In genomic region chr17:4972261-4972660, GRCm38 (mm10) we compare ENCODE assay signal across 23 mouse cellular contexts. TPM values are rescaled to one million over a fixed set of nuclear protein-coding genes. Genes with fewer than 3 reads are reported as not detected.
A peak's percentile ranks its signal among the peaks of the same experiment; 100 is the strongest.
DNase-seq lines count a peak whose midpoint lies in the region; ATAC-seq and TF ChIP-seq lines count a peak whose summit lies in the region.
"Had no signal": no experiment of that assay in that cellular context is flagged by ENCODE, and none has a peak within 500 bp of the region (broad histone marks: within the 10 kb centered on the region; RNA-seq: fewer than 3 reads in every experiment).

No protein-coding gene starts in this region.

- H3K9ac ChIP-seq in forebrain, embryonic 14.5 days (ENCODE audit: low read length), result no peak overlapping the region
- H3K9ac ChIP-seq in forebrain, postnatal 0 days, result no peak overlapping the region
- H3K9ac ChIP-seq in midbrain, embryonic 14.5 days (replicated peaks; ENCODE audit: low read length), result no peak overlapping the region

- no peak overlapping the region for H3K4me3 ChIP-seq in forebrain, embryonic 14.5 days (ENCODE audit: low read depth, low read length)
- H3K4me3 ChIP-seq in forebrain, postnatal 0 days (ENCODE audit: low read depth, low read length), result no peak overlapping the region
- H3K4me3 ChIP-seq in midbrain, embryonic 14.5 days (replicated peaks; ENCODE audit: low read depth, low read length), result no peak overlapping the region
- no peak overlapping the region for H3K4me3 ChIP-seq in midbrain, embryonic 10.5 days

- ATAC-seq in forebrain, embryonic 14.5 days, result no peak
- ATAC-seq in forebrain, postnatal 0 days, result no peak
- no peak for ATAC-seq in midbrain, embryonic 14.5 days (ENCODE audit: low FRiP score, low TSS enrichment)
- ATAC-seq: activated CD4-positive, CD25-positive, alpha-beta regulatory T cell, adult 4 months; CD4-positive, CD25-positive, alpha-beta regulatory T cell, adult 4 months; Patski had no signal

- H3K27ac ChIP-seq in forebrain, embryonic 14.5 days (ENCODE audit: low read depth, low read length), result no peak overlapping the region
- no peak overlapping the region for H3K27ac ChIP-seq in forebrain, postnatal 0 days (ENCODE audit: low read depth, low read length)
- H3K27ac ChIP-seq in midbrain, embryonic 14.5 days (replicated peaks; ENCODE audit: low read depth, low read length), result no peak overlapping the region
- no peak overlapping the region for H3K27ac ChIP-seq in midbrain, embryonic 10.5 days (replicated peaks)

- H3K9me3 ChIP-seq in forebrain, embryonic 14.5 days (replicated peaks; ENCODE audit: control insufficient read depth, low read length), result no peaks in the 10 kb centered on the region
- H3K9me3 ChIP-seq in forebrain, postnatal 0 days (ENCODE audit: low read length), result no peaks in the 10 kb centered on the region
- H3K9me3 ChIP-seq in midbrain, embryonic 14.5 days (ENCODE audit: control insufficient read depth, low read length), result no peaks in the 10 kb centered on the region
- peaks cover 6% of the 10 kb centered on the region; the same call in 1 of the 2 replicates for H3K9me3 ChIP-seq in midbrain, embryonic 10.5 days (replicated peaks)
- H3K9me3 ChIP-seq: G1E had no signal

- no peak for TF ChIP-seq POLR2A in brain, embryonic 14.5 days (IDR thresholded peaks at IDR 0.05; ENCODE audit: borderline replicate concordance, extremely low read depth, insufficient read depth, insufficient read length, poor library complexity, severe bottlenecking)

- TF ChIP-seq CTCF in forebrain, postnatal 0 days (IDR thresholded peaks at IDR 0.05; ENCODE audit: low read depth), result no peak
- TF ChIP-seq CTCF in brain, embryonic 14.5 days (IDR thresholded peaks at IDR 0.05; ENCODE audit: borderline replicate concordance, extremely low read depth, insufficient read depth, insufficient read length), result no peak

- no peaks in the 10 kb centered on the region for H3K27me3 ChIP-seq in forebrain, embryonic 14.5 days (replicated peaks; ENCODE audit: control insufficient read depth, insufficient read depth, low read length)
- H3K27me3 ChIP-seq in forebrain, postnatal 0 days (ENCODE audit: insufficient read depth, low read length), result no peaks in the 10 kb centered on the region
- no peaks in the 10 kb centered on the region for H3K27me3 ChIP-seq in midbrain, embryonic 14.5 days (ENCODE audit: control insufficient read depth, insufficient read depth, low read length)
- H3K27me3 ChIP-seq in midbrain, embryonic 10.5 days (ENCODE audit: low read depth, poor library complexity, severe bottlenecking), result no peaks in the 10 kb centered on the region
- H3K27me3 ChIP-seq: CH12.LX, Patski had no signal

- no peak overlapping the region for H3K4me2 ChIP-seq in forebrain, embryonic 14.5 days (ENCODE audit: low read length)
- no peak overlapping the region for H3K4me2 ChIP-seq in forebrain, postnatal 0 days (ENCODE audit: low read depth)
- H3K4me2 ChIP-seq in midbrain, embryonic 14.5 days (ENCODE audit: low read length), result no peak overlapping the region

- no peaks in the 10 kb centered on the region for H3K4me1 ChIP-seq in forebrain, embryonic 14.5 days (ENCODE audit: control insufficient read depth, insufficient read depth, low read length)
- H3K4me1 ChIP-seq in forebrain, postnatal 0 days (ENCODE audit: insufficient read depth), result no peaks in the 10 kb centered on the region
- H3K4me1 ChIP-seq in midbrain, embryonic 14.5 days (ENCODE audit: control insufficient read depth, insufficient read depth, low read length), result no peaks in the 10 kb centered on the region
- no peaks in the 10 kb centered on the region for H3K4me1 ChIP-seq in midbrain, embryonic 10.5 days

- WGBS in forebrain, embryonic 14.5 days, result 43% methylated on average over 6 of the region's 6 CpGs
- 46% methylated on average over 6 of the region's 6 CpGs for WGBS in forebrain, postnatal 0 days
- WGBS in midbrain, embryonic 14.5 days, result 50% methylated on average over 6 of the region's 6 CpGs
- whole genome bisulfite sequencing in midbrain, embryonic 10.5 days, result 75% methylated on average over 6 of the region's 6 CpGs

- intact Hi-C loops in heart, postnatal 14 days (cut with DNase I), result no loop called here

- H3K36me3 ChIP-seq in forebrain, embryonic 14.5 days (ENCODE audit: control insufficient read depth, insufficient read depth, low read length), result no peaks in the 10 kb centered on the region
- H3K36me3 ChIP-seq in forebrain, postnatal 0 days (ENCODE audit: insufficient read depth), result no peaks in the 10 kb centered on the region
- no peaks in the 10 kb centered on the region for H3K36me3 ChIP-seq in midbrain, embryonic 14.5 days (ENCODE audit: control insufficient read depth, insufficient read depth, low read length)
- no peaks in the 10 kb centered on the region for H3K36me3 ChIP-seq in midbrain, embryonic 10.5 days
- H3K36me3 ChIP-seq: G1E had no signal

- peak; percentile 20 for DNase-seq in forebrain, embryonic 14.5 days (ENCODE audit: low spot score)
- no peak for DNase-seq in forebrain, postnatal 0 days
- peak; percentile 55 for DNase-seq in heart, adult 11 months
- DNase-seq in heart, postnatal 14 days, result no peak
- peak; percentile 35 for DNase-seq in midbrain, embryonic 14.5 days
- no peak for DNase-seq in midbrain, embryonic 10.5 days (ENCODE audit: low spot score)
- DNase-seq in brain, embryonic 14.5 days (ENCODE audit: low read depth), result peak; percentile 54
- no peak for DNase-seq in B cell, adult 2 months
- DNase-seq: adrenal gland, adult 2 months; adrenal gland, adult 8-10 months; adrenal gland, postnatal 10 days; adrenal gland, postnatal 14 days; adrenal gland, postnatal 25 days; adrenal gland, postnatal 36 days; cerebellum, adult 11 months; cerebellum, adult 11-12 months; cerebellum, adult 18-20 months; cerebellum, adult 2 months had no signal

RNA-seq across cellular contexts. Expression of gene Arid1b, which starts 21.9 kb away (rescaled TPM):
- polyA plus RNA-seq in forebrain, embryonic 14.5 days (2014; fragmentation: Nextera tagmentation; extraction: Ambion mirVana), result 11.1 and 14.7 TPM in 2 replicates
- 40.5 and 51.6 TPM in 2 replicates for total RNA-seq in forebrain, postnatal 0 days (2014; rRNA removed)
- 8.0 and 10.5 TPM in 2 replicates for polyA plus RNA-seq in forebrain, postnatal 0 days (2015; fragmentation: Nextera tagmentation; extraction: Ambion mirVana)
- total RNA-seq in heart, postnatal 14 days (2021), result 10 to 100 TPM; 33.6 to 36.6 TPM
- polyA plus RNA-seq in midbrain, embryonic 14.5 days (2014; fragmentation: Nextera tagmentation; extraction: Ambion mirVana), result 22.8 and 23.8 TPM in 2 replicates
- 8.9 and 10.8 TPM in 2 replicates for polyA plus RNA-seq in midbrain, embryonic 10.5 days (2016; fragmentation: Nextera tagmentation; extraction: Ambion mirVana)
- polyA plus RNA-seq in brain, embryonic 14.5 days (2012; rRNA removed), result 22.0 and 41.6 TPM in 2 replicates

Comparison
In these comparisons a context has a peak if more than half of its experiments do, and no peak if none do; other contexts are left out.
1. DNase-seq: peak in forebrain, embryonic 14.5 days (single experiment), heart, adult 11 months (single experiment), midbrain, embryonic 14.5 days (single experiment) and brain, embryonic 14.5 days (single experiment); none in forebrain, postnatal 0 days (single experiment), heart, postnatal 14 days (0 of 2), midbrain, embryonic 10.5 days (single experiment) and B cell, adult 2 months (0 of 2).